10 mouse cellular contexts compared by ENCODE assay signal in genomic region chr1:172475054-172475741, GRCm38 (mm10). TPM values are rescaled to one million over a fixed set of nuclear protein-coding genes. Genes with fewer than 3 reads are reported as not detected.
DNase-seq lines count a peak whose midpoint lies in the region; ATAC-seq and TF ChIP-seq lines count a peak whose summit lies in the region.
"Had no signal": no experiment of that assay in that cellular context is flagged by ENCODE, and none has a peak within 500 bp of the region (broad histone marks: within the 10 kb centered on the region; RNA-seq: fewer than 3 reads in every experiment).

Gene Slamf9, plus strand, starts transcription at chr1:172475358.

- DNase-seq in heart, adult 2 months = peak in 1 of 2 experiments; percentile 45
- DNase-seq in heart, postnatal 4 days = no peak
- no peak for DNase-seq in liver, embryonic 13.5 days
- DNase-seq in ovary, adult 18-20 months (ENCODE audit: low spot score) = no peak
- no peak for DNase-seq in cerebellum, postnatal 10 days
- DNase-seq in thymus, adult 2 months = no peak
- DNase-seq: kidney, postnatal 14 days had no signal

- 36% methylated on average over 7 of the region's 7 CpGs for WGBS in heart, adult 2 months
- 24% methylated on average over 7 of the region's 7 CpGs for WGBS in liver, embryonic 13.5 days (ENCODE audit: insufficient replicate concordance)
- 20% methylated on average over 7 of the region's 7 CpGs for WGBS in thymus, adult 2 months

- H3K27ac ChIP-seq in heart, adult 2 months = no peak within 1 kb of the TSS
- H3K27ac ChIP-seq in liver, embryonic 13.5 days = no peak within 1 kb of the TSS
- no peak within 1 kb of the TSS for H3K27ac ChIP-seq in thymus, adult 2 months (ENCODE audit: control insufficient read depth, insufficient read depth, low read length)
- H3K27ac ChIP-seq: midbrain, embryonic 13.5 days had no signal

- H3K4me2 ChIP-seq in liver, embryonic 13.5 days = no peak within 1 kb of the TSS
- peak within 1 kb of the TSS; percentile 44 for H3K4me2 ChIP-seq in myocyte (ENCODE audit: low read depth)
- H3K4me2 ChIP-seq: midbrain, embryonic 13.5 days had no signal

- ATAC-seq in granulocyte monocyte progenitor cell, adult 5-6 weeks (replicated peaks; ENCODE audit: poor library complexity, severe bottlenecking) = peak; percentile 92
- peak; percentile 43; the same call in 1 of the 2 replicates for ATAC-seq in liver, embryonic 13.5 days (ENCODE audit: low read depth)
- ATAC-seq: midbrain, embryonic 13.5 days had no signal

- H3K4me3 ChIP-seq in heart, adult 2 months = no peak within 1 kb of the TSS
- H3K4me3 ChIP-seq in liver, embryonic 13.5 days (replicated peaks) = no peak within 1 kb of the TSS
- no peak within 1 kb of the TSS for H3K4me3 ChIP-seq in myocyte
- H3K4me3 ChIP-seq in thymus, adult 2 months (ENCODE audit: control insufficient read depth, insufficient read depth, low read length) = no peak within 1 kb of the TSS
- H3K4me3 ChIP-seq: midbrain, embryonic 13.5 days had no signal

- no peak within 1 kb of the TSS for H3K9ac ChIP-seq in heart, adult 2 months (ENCODE audit: low read depth, low read length)
- H3K9ac ChIP-seq in liver, embryonic 13.5 days = no peak within 1 kb of the TSS
- H3K9ac ChIP-seq: midbrain, embryonic 13.5 days had no signal

- no peaks in the 10 kb centered on the region for H3K27me3 ChIP-seq in heart, adult 2 months (ENCODE audit: control insufficient read depth, insufficient read depth, low read length)
- H3K27me3 ChIP-seq in liver, embryonic 13.5 days = peaks cover 19% of the 10 kb centered on the region; the same call in 1 of the 2 replicates
- no peaks in the 10 kb centered on the region for H3K27me3 ChIP-seq in myocyte (ENCODE audit: control insufficient read depth, insufficient read depth, insufficient read length)
- H3K27me3 ChIP-seq in thymus, adult 2 months (ENCODE audit: control insufficient read depth, insufficient read depth, low read length) = no peaks in the 10 kb centered on the region
- H3K27me3 ChIP-seq: midbrain, embryonic 13.5 days had no signal

- TF ChIP-seq EP300 in heart, adult 2 months (IDR thresholded peaks at IDR 0.05; ENCODE audit: insufficient read depth, low read depth, low read length) = no peak

- H3ac ChIP-seq in myocyte (ENCODE audit: control insufficient read depth, insufficient read length) = no peak within 1 kb of the TSS

- H3K36me3 ChIP-seq in heart, adult 2 months (ENCODE audit: control insufficient read depth, insufficient read depth, low read length) = no peaks in the 10 kb centered on the region
- no peaks in the 10 kb centered on the region for H3K36me3 ChIP-seq in liver, embryonic 13.5 days
- no peaks in the 10 kb centered on the region for H3K36me3 ChIP-seq in myocyte (ENCODE audit: control insufficient read depth, insufficient read depth)
- H3K36me3 ChIP-seq in thymus, adult 2 months (ENCODE audit: control insufficient read depth, insufficient read depth, low read length) = no peaks in the 10 kb centered on the region
- H3K36me3 ChIP-seq: midbrain, embryonic 13.5 days had no signal

- intact Hi-C loops in heart, adult 2 months (cut with DNase I) = no loop called here

- no peak for TF ChIP-seq CTCF in heart, adult 2 months (IDR thresholded peaks at IDR 0.05)
- no peak for TF ChIP-seq CTCF in thymus, adult 2 months (IDR thresholded peaks at IDR 0.05; ENCODE audit: borderline replicate concordance, control insufficient read depth, extremely low read depth, insufficient read depth, low read length, poor library complexity)

- 0 out of 2 replicates have a peak, but pooled peaks have one; percentile 10 for TF ChIP-seq POLR2A in heart, adult 2 months (IDR thresholded peaks at IDR 0.05; ENCODE audit: insufficient read depth, low read depth, low read length)
- no peak for TF ChIP-seq POLR2A in myocyte (IDR thresholded peaks at IDR 0.05; ENCODE audit: insufficient read length, low read depth)
- no peak for TF ChIP-seq POLR2A in thymus, adult 2 months (IDR thresholded peaks at IDR 0.05; ENCODE audit: control insufficient read depth, extremely low read depth, insufficient read depth, low read length, poor library complexity)

- no peaks in the 10 kb centered on the region for H3K79me2 ChIP-seq in heart, adult 2 months (replicated peaks; ENCODE audit: control insufficient read depth, insufficient read depth, low read length)
- no peaks in the 10 kb centered on the region for H3K79me2 ChIP-seq in myocyte (ENCODE audit: control insufficient read depth, insufficient read depth)

- H3K9me3 ChIP-seq in liver, embryonic 13.5 days (replicated peaks) = no peaks in the 10 kb centered on the region
- H3K9me3 ChIP-seq: midbrain, embryonic 13.5 days had no signal

- H3K4me1 ChIP-seq in heart, adult 2 months (ENCODE audit: control insufficient read depth, insufficient read depth, low read length) = peaks cover 1% of the 10 kb centered on the region; the same call in 1 of the 2 replicates
- H3K4me1 ChIP-seq in liver, embryonic 13.5 days (replicated peaks) = peaks cover 10% of the 10 kb centered on the region
- H3K4me1 ChIP-seq in thymus, adult 2 months (replicated peaks; ENCODE audit: control insufficient read depth, insufficient read depth, low read length) = peaks cover 10% of the 10 kb centered on the region
- H3K4me1 ChIP-seq: midbrain, embryonic 13.5 days had no signal

TF ChIP-seq in myocyte, 11 proteins besides CTCF, POLR2A, EP300 and RAD21:
- no peak for TF ChIP-seq CEBPB (IDR thresholded peaks at IDR 0.05; ENCODE audit: insufficient read depth, poor library complexity, severe bottlenecking)
- no peak for TF ChIP-seq USF1 (IDR thresholded peaks at IDR 0.05; ENCODE audit: low read depth)
- TF ChIP-seq POLR2AphosphoS2 (IDR thresholded peaks at IDR 0.05; ENCODE audit: insufficient read length, low read depth) = no peak
- no peak for TF ChIP-seq E2F4 (IDR thresholded peaks at IDR 0.05; ENCODE audit: insufficient read depth)
- TF ChIP-seq MAX (IDR thresholded peaks at IDR 0.05; ENCODE audit: low read depth) = no peak
- TF ChIP-seq TCF3 (IDR thresholded peaks at IDR 0.05; ENCODE audit: insufficient read length, low read depth) = no peak
- TF ChIP-seq MYOG (IDR thresholded peaks at IDR 0.05; ENCODE audit: control insufficient read depth in 1 of 3, insufficient read depth in 1 of 3, insufficient read length in 2 of 3, low read depth in 2 of 3) = no peak
- no peak for TF ChIP-seq TCF12 (IDR thresholded peaks at IDR 0.05; ENCODE audit: insufficient read depth, poor library complexity, severe bottlenecking)
- no peak for TF ChIP-seq REST (IDR thresholded peaks at IDR 0.05; ENCODE audit: insufficient read depth, insufficient read length)
- no peak for TF ChIP-seq MYOD1 (IDR thresholded peaks at IDR 0.05; ENCODE audit: control insufficient read depth in 1 of 3, insufficient read length in 2 of 3, low read depth in 2 of 3)
- TF ChIP-seq SRF (IDR thresholded peaks at IDR 0.05; ENCODE audit: control insufficient read depth, insufficient read length, low read depth) = no peak

RNA-seq across cellular contexts. Expression of gene Slamf9, which starts in this region (rescaled TPM):
- 1 to 10 TPM; 1.2 to 2.3 TPM for total RNA-seq in heart, adult 2 months (2021)
- 6.8 and 7.0 TPM in 2 replicates for polyA plus RNA-seq in heart, adult 2 months (2012; rRNA removed)
- 1 to 10 TPM; 1.4 to 1.8 TPM for total RNA-seq in heart, postnatal 4 days (2021)
- not detected in 2 replicates for total RNA-seq in granulocyte monocyte progenitor cell, adult 5-6 weeks (2014; fragmentation: Nextera tagmentation)
- total RNA-seq in granulocyte monocyte progenitor cell, adult 5-6 weeks (2017) = 0.26 TPM in 1 of 2 replicates, not detected in the other
- polyA plus RNA-seq in liver, embryonic 13.5 days (2015; fragmentation: Nextera tagmentation; extraction: Ambion mirVana) = 1.5 and 1.9 TPM in 2 replicates
- polyA plus RNA-seq in myocyte (2012; fragmentation: generic; extraction: Trizol) = 4.7 TPM
- polyA plus RNA-seq in thymus, adult 2 months (2012; rRNA removed) = 4.3 and 7.3 TPM in 2 replicates

Comparison
In these comparisons a context has a peak if more than half of its experiments do, and no peak if none do; other contexts are left out.
1. Peak in ATAC-seq in granulocyte monocyte progenitor cell, adult 5-6 weeks; RNA of the gene not detected or under 1 TPM.